Mouse (Mus musculus): ENCODE data around the gene Nrp2. TPM values are rescaled to one million over a fixed set of nuclear protein-coding genes. Genes with fewer than 3 reads are reported as not detected.

The Nrp2 gene
- polyA plus RNA-seq, 1 experiment from 2014 or later: 23.4 TPM

- Histone ChIP-seq H3K9me3 (replicated peaks; ENCODE audit: control insufficient read depth, low read length, poor library complexity, severe bottlenecking) (peaks cover 2% of the 10 kb centered on the region; the same call in 1 of the 2 replicates), H3K9ac (ENCODE audit: low read depth, low read length) (peak overlapping the region; percentile 42; the same call in 1 of the 2 replicates), H3K4me2 (ENCODE audit: low read length) (peak overlapping the region; percentile 29), H3K4me1 (ENCODE audit: control insufficient read depth, insufficient read depth, low read length) (peaks cover 9% of the 10 kb centered on the region), H3K36me3 (ENCODE audit: control insufficient read depth, insufficient read depth, low read length) (no peaks in the 10 kb centered on the region), H3K4me3 (ENCODE audit: low read depth, low read length) (no peak overlapping the region), H3K27me3 (ENCODE audit: control insufficient read depth, insufficient read depth, low read depth, low read length) (no peaks in the 10 kb centered on the region), H3K27ac (ENCODE audit: low read length) (peak overlapping the region; percentile 54)
- WGBS: 28% methylated on average over 21 of the region's 21 CpGs
- ATAC-seq: peak; percentile 58
Observed at GRCm38 (mm10) chr1:62682456-62683385, 20.4 kb upstream of the Nrp2 start.

DNA sequence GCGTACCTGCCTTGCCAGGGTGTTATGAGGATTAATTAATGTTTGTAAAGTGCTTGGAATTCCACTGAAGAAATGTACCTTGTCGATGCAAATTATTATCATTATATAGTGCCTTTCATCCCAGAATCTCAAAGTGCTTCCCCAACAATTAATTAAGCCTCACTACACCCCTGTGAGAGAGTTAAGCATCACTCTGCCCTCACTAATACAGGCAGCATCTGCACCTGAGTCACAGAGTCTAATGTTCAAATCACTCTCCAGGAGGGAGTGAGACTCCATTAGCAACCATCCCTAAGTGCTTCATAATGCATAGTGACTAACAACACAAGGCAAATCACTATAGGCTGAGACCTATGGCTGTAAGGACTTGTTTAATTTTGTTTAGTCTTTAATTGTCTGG, 19.6 kb upstream of the Nrp2 start:
- Histone ChIP-seq H3K4me3 (ENCODE audit: low read depth, low read length) (no peak overlapping the region), H3K36me3 (ENCODE audit: control insufficient read depth, insufficient read depth, low read length) (no peaks in the 10 kb centered on the region), H3K4me2 (ENCODE audit: low read length) (no peak overlapping the region), H3K9me3 (replicated peaks; ENCODE audit: control insufficient read depth, low read length, poor library complexity, severe bottlenecking) (no peaks in the 10 kb centered on the region), H3K9ac (ENCODE audit: low read depth, low read length) (no peak overlapping the region), H3K27ac (ENCODE audit: low read length) (no peak overlapping the region), H3K27me3 (ENCODE audit: control insufficient read depth, insufficient read depth, low read depth, low read length) (no peaks in the 10 kb centered on the region), H3K4me1 (ENCODE audit: control insufficient read depth, insufficient read depth, low read length) (peaks cover 9% of the 10 kb centered on the region)
- 82% methylated on average over 2 of the region's 2 CpGs for WGBS
- ATAC-seq: no peak

- peaks cover 6% of the 10 kb centered on the region for H3K4me1 ChIP-seq (ENCODE audit: control insufficient read depth, insufficient read depth, low read length)
- H3K4me3 ChIP-seq (ENCODE audit: low read depth, low read length): no peak overlapping the region
- H3K9ac ChIP-seq (ENCODE audit: low read depth, low read length): no peak overlapping the region
- H3K9me3 ChIP-seq (replicated peaks; ENCODE audit: control insufficient read depth, low read length, poor library complexity, severe bottlenecking): no peaks in the 10 kb centered on the region
- H3K27ac ChIP-seq (ENCODE audit: low read length): no peak overlapping the region
- no peaks in the 10 kb centered on the region for H3K27me3 ChIP-seq (ENCODE audit: control insufficient read depth, insufficient read depth, low read depth, low read length)
- H3K4me2 ChIP-seq (ENCODE audit: low read length): no peak overlapping the region
- ATAC-seq: no peak
- 82% methylated on average over 8 of the region's 8 CpGs for WGBS
- H3K36me3 ChIP-seq (ENCODE audit: control insufficient read depth, insufficient read depth, low read length): no peaks in the 10 kb centered on the region
Observed at GRCm38 (mm10) chr1:62687511-62687910, 15.6 kb upstream of the Nrp2 start.

DNA sequence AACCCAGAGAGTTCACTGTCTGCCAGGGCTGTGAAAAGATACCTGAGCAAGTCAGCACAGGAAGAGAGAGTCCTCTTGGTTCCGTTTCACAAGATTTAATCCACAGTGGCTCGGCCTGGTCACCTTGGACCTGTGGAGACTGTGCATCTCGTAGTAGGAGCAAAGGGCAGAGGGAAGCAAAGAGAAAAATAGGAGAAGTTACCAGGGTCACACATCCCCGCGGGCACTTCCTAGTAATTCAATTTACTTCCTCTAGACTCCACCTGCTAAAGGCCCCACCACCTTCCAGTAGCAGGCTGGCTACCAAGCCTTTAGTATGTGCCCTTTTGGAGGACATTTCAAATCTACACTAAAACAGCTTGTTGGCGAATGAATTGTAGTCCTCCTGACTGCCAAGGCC, 11.9 kb upstream of the Nrp2 start:
- 0 out of 2 replicates have a peak, but pooled peaks cover 2% of the 10 kb centered on the region for H3K4me1 ChIP-seq (ENCODE audit: control insufficient read depth, insufficient read depth, low read length)
- no peak overlapping the region for H3K9ac ChIP-seq (ENCODE audit: low read depth, low read length)
- H3K4me2 ChIP-seq (ENCODE audit: low read length): no peak overlapping the region
- no peaks in the 10 kb centered on the region for H3K27me3 ChIP-seq (ENCODE audit: control insufficient read depth, insufficient read depth, low read depth, low read length)
- no peaks in the 10 kb centered on the region for H3K36me3 ChIP-seq (ENCODE audit: control insufficient read depth, insufficient read depth, low read length)
- no peak overlapping the region for H3K27ac ChIP-seq (ENCODE audit: low read length)
- H3K9me3 ChIP-seq (replicated peaks; ENCODE audit: control insufficient read depth, low read length, poor library complexity, severe bottlenecking): no peaks in the 10 kb centered on the region
- 82% methylated on average over 6 of the region's 6 CpGs for WGBS
- no peak for ATAC-seq
- no peak overlapping the region for H3K4me3 ChIP-seq (ENCODE audit: low read depth, low read length)

- no peaks in the 10 kb centered on the region for H3K9me3 ChIP-seq (replicated peaks; ENCODE audit: control insufficient read depth, low read length, poor library complexity, severe bottlenecking)
- H3K36me3 ChIP-seq (ENCODE audit: control insufficient read depth, insufficient read depth, low read length): no peaks in the 10 kb centered on the region
- H3K9ac ChIP-seq (ENCODE audit: low read depth, low read length): no peak overlapping the region
- no peaks in the 10 kb centered on the region for H3K27me3 ChIP-seq (ENCODE audit: control insufficient read depth, insufficient read depth, low read depth, low read length)
- H3K4me2 ChIP-seq (ENCODE audit: low read length): peak overlapping the region; percentile 29; the same call in 1 of the 2 replicates
- no peak overlapping the region for H3K4me3 ChIP-seq (ENCODE audit: low read depth, low read length)
- peaks cover 9% of the 10 kb centered on the region; the same call in 1 of the 2 replicates for H3K4me1 ChIP-seq (ENCODE audit: control insufficient read depth, insufficient read depth, low read length)
- 51% methylated on average over 6 of the region's 6 CpGs for WGBS
- ATAC-seq: peak; percentile 55; the same call in 1 of the 2 replicates
- no peak overlapping the region for H3K27ac ChIP-seq (ENCODE audit: low read length)
Observed at GRCm38 (mm10) chr1:62696312-62696982, 6.6 kb upstream of the Nrp2 start.

DNA sequence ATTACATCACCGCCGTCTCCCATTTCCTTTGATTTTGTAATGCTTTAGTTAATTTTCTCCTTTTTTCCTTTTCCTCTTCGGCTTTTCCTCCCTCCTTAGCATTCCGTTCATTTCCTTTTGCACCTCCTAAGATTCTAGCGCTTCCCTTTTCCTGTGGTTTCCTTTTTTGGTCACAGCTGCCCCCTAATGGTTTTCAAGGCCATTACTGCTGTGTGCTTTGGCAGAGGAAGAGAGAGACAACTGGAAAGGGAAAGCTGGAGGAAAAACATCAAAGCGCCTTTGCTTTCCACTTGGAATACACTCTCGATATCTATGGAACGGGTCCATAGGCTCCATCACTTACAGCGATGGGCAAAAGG, 6.1 kb upstream of the Nrp2 start:
- peak overlapping the region; percentile 29; the same call in 1 of the 2 replicates for H3K4me2 ChIP-seq (ENCODE audit: low read length)

DNA sequence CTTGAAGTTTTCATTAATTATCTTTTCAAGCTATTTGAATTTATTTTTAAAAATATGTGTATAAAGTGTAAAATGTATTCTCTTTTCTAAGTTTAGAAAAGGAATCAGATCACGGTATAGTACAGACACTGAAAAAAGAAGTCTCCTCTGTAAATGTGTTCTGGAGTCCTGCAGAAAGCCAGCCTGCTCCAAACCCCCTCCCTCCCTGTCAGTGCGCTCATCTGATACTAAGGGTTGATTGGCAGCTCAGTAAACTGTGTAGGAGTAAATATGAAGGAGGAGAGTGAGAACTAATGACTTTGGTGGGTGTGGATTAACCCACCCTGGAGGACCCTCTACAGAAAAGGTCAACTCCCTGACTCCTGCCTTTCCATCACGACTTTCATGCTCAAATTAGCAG, 5.7 kb upstream of the Nrp2 start:
- ATAC-seq: 0 out of 2 replicates have a peak, but pooled peaks have one; percentile 25
- Histone ChIP-seq H3K4me3 (ENCODE audit: low read depth, low read length) (no peak overlapping the region), H3K4me1 (ENCODE audit: control insufficient read depth, insufficient read depth, low read length) (peaks cover 14% of the 10 kb centered on the region), H3K27me3 (ENCODE audit: control insufficient read depth, insufficient read depth, low read depth, low read length) (no peaks in the 10 kb centered on the region), H3K27ac (ENCODE audit: low read length) (no peak overlapping the region), H3K9ac (ENCODE audit: low read depth, low read length) (no peak overlapping the region), H3K36me3 (ENCODE audit: control insufficient read depth, insufficient read depth, low read length) (no peaks in the 10 kb centered on the region), H3K4me2 (ENCODE audit: low read length) (0 out of 2 replicates have a peak overlapping the region, but pooled peaks have one; percentile 11), H3K9me3 (replicated peaks; ENCODE audit: control insufficient read depth, low read length, poor library complexity, severe bottlenecking) (no peaks in the 10 kb centered on the region)
- 46% methylated on average over 3 of the region's 3 CpGs for WGBS

More for the DNA sequence above, 6.1 kb upstream of the Nrp2 start:
- H3K4me1 ChIP-seq (ENCODE audit: control insufficient read depth, insufficient read depth, low read length): peaks cover 10% of the 10 kb centered on the region
- H3K4me3 ChIP-seq (ENCODE audit: low read depth, low read length): no peak overlapping the region
- no peak overlapping the region for H3K27ac ChIP-seq (ENCODE audit: low read length)
- WGBS: 18% methylated on average over 9 of the region's 9 CpGs
- H3K9me3 ChIP-seq (replicated peaks; ENCODE audit: control insufficient read depth, low read length, poor library complexity, severe bottlenecking): no peaks in the 10 kb centered on the region
- H3K9ac ChIP-seq (ENCODE audit: low read depth, low read length): no peak overlapping the region
- H3K36me3 ChIP-seq (ENCODE audit: control insufficient read depth, insufficient read depth, low read length): no peaks in the 10 kb centered on the region
- peak; percentile 69; the same call in 1 of the 2 replicates for ATAC-seq
- no peaks in the 10 kb centered on the region for H3K27me3 ChIP-seq (ENCODE audit: control insufficient read depth, insufficient read depth, low read depth, low read length)

GRCm38 (mm10) chr1:62699801-62700200, 3.3 kb upstream of the Nrp2 start:
- Histone ChIP-seq H3K9ac (ENCODE audit: low read depth, low read length) (no peak overlapping the region), H3K27me3 (ENCODE audit: control insufficient read depth, insufficient read depth, low read depth, low read length) (no peaks in the 10 kb centered on the region), H3K36me3 (ENCODE audit: control insufficient read depth, insufficient read depth, low read length) (no peaks in the 10 kb centered on the region), H3K4me1 (ENCODE audit: control insufficient read depth, insufficient read depth, low read length) (peaks cover 15% of the 10 kb centered on the region), H3K4me3 (ENCODE audit: low read depth, low read length) (no peak overlapping the region), H3K9me3 (replicated peaks; ENCODE audit: control insufficient read depth, low read length, poor library complexity, severe bottlenecking) (no peaks in the 10 kb centered on the region), H3K27ac (ENCODE audit: low read length) (no peak overlapping the region), H3K4me2 (ENCODE audit: low read length) (no peak overlapping the region)
- WGBS: 28% methylated on average over 4 of the region's 4 CpGs
- no peak for ATAC-seq

All from midbrain, embryonic 16.5 days (tissue).